In genomic region chr10:97030996-97031395, GRCm38 (mm10) we compare ENCODE assay signal across 13 mouse cellular contexts.
DNase-seq lines count a peak whose midpoint lies in the region; ATAC-seq lines count a peak whose summit lies in the region.
"Had no signal": no experiment of that assay in that cellular context is flagged by ENCODE, and none has a peak within 500 bp of the region (broad histone marks: within the 10 kb centered on the region; RNA-seq: fewer than 3 reads in every experiment).

No protein-coding gene starts in this region.

- no peaks in the 10 kb centered on the region for H3K27me3 ChIP-seq in midbrain, embryonic 15.5 days (replicated peaks)
- H3K27me3 ChIP-seq: embryonic facial prominence, embryonic 12.5 days; forebrain, embryonic 13.5 days; forebrain, embryonic 15.5 days had no signal

- H3K27ac ChIP-seq in midbrain, embryonic 15.5 days: no peak overlapping the region
- H3K27ac ChIP-seq: embryonic facial prominence, embryonic 10.5 days; embryonic facial prominence, embryonic 12.5 days; forebrain, embryonic 13.5 days; forebrain, embryonic 15.5 days had no signal

- no peaks in the 10 kb centered on the region for H3K36me3 ChIP-seq in midbrain, embryonic 15.5 days (replicated peaks)
- H3K36me3 ChIP-seq: embryonic facial prominence, embryonic 10.5 days; embryonic facial prominence, embryonic 12.5 days; forebrain, embryonic 15.5 days had no signal

- H3K9ac ChIP-seq in midbrain, embryonic 15.5 days: no peak overlapping the region
- H3K9ac ChIP-seq: embryonic facial prominence, embryonic 12.5 days; forebrain, embryonic 13.5 days; forebrain, embryonic 15.5 days; forebrain, postnatal 0 days had no signal

- H3K9me3 ChIP-seq in midbrain, embryonic 15.5 days: no peaks in the 10 kb centered on the region
- H3K9me3 ChIP-seq: embryonic facial prominence, embryonic 10.5 days; embryonic facial prominence, embryonic 12.5 days; forebrain, embryonic 13.5 days; forebrain, embryonic 15.5 days had no signal

- H3K4me3 ChIP-seq in midbrain, embryonic 15.5 days: no peak overlapping the region
- H3K4me3 ChIP-seq: embryonic facial prominence, embryonic 10.5 days; embryonic facial prominence, embryonic 12.5 days; forebrain, embryonic 13.5 days; forebrain, embryonic 15.5 days had no signal

- no peak for ATAC-seq in cerebellum, adult (ENCODE audit: insufficient number of reproducible peaks, low FRiP score, low TSS enrichment)
- ATAC-seq in midbrain, embryonic 15.5 days (replicated peaks): no peak
- ATAC-seq: forebrain, embryonic 13.5 days; forebrain, embryonic 15.5 days; forebrain, postnatal 0 days had no signal

- WGBS in midbrain, embryonic 15.5 days: 93% methylated on average over 2 of the region's 2 CpGs

- no peaks in the 10 kb centered on the region for H3K4me1 ChIP-seq in midbrain, embryonic 15.5 days
- H3K4me1 ChIP-seq: embryonic facial prominence, embryonic 10.5 days; embryonic facial prominence, embryonic 12.5 days; forebrain, embryonic 13.5 days; forebrain, embryonic 15.5 days had no signal

- H3K4me2 ChIP-seq in midbrain, embryonic 15.5 days: no peak overlapping the region
- H3K4me2 ChIP-seq: embryonic facial prominence, embryonic 12.5 days; forebrain, embryonic 13.5 days; forebrain, embryonic 15.5 days had no signal

- DNase-seq in cerebellum, adult 8-10 months: peak; percentile 27
- peak; percentile 39 for DNase-seq in cerebellum, adult 9-11 months
- DNase-seq in cerebellum, adult 11 months: no peak
- DNase-seq: adrenal gland, adult 2 months; adrenal gland, postnatal 10 days; adrenal gland, postnatal 25 days; forebrain, postnatal 0 days had no signal
